Mouse (Mus musculus) adrenal gland, adult (tissue): ENCODE data around the gene Il11ra1.
"Not testable (repeated sequence)": the region's sequence is repeated elsewhere in the genome, so short reads cannot be mapped to it uniquely, and the experiment has no call there.

Experiments used
- DNase-seq, 2 experiments: peaks; one replicate each; pipeline ENCODE4 v3.0.0; 2022 to 2023; ENCODE audit warnings: low spot score in 1 of 2; ENCODE audit not compliant: inconsistent age in 2 of 2

Gene Il11ra1

GRCm38 (mm10) chr4:41740380-41741157 lies 40.8 kb downstream of the Il11ra1 start:
- no peak for DNase-seq

- peak; percentile 96 to 98 for DNase-seq
These were observed 41.4 kb downstream of the Il11ra1 start for GRCm38 (mm10) chr4:41741158-41741560.

- no peak for DNase-seq
These were observed 44.3 kb downstream of the Il11ra1 start for GRCm38 (mm10) chr4:41744131-41744530.

- no peak for DNase-seq
These were observed 45.2 kb downstream of the Il11ra1 start for GRCm38 (mm10) chr4:41745021-41745420.

GRCm38 (mm10) chr4:41754797-41755337 lies 55.1 kb downstream of the Il11ra1 start, which contains the start of gene Galt:
Galt (plus strand) TSS chr4:41755228.
- no peak for DNase-seq

GRCm38 (mm10) chr4:41755338-41756305 lies 55.8 kb downstream of the Il11ra1 start, which contains the start of gene Sigmar1:
Sigmar1 (minus strand) TSS chr4:41756157.
- peak; percentile 93 to 98 for DNase-seq

GRCm38 (mm10) chr4:41756440-41756839 lies 56.7 kb downstream of the Il11ra1 start:
- DNase-seq = peak in 1 of 2 experiments; percentile 35

GRCm38 (mm10) chr4:41757321-41757720 lies 57.5 kb downstream of the Il11ra1 start:
- DNase-seq = no peak

GRCm38 (mm10) chr4:41758021-41758420 lies 58.2 kb downstream of the Il11ra1 start:
- peak; percentile 37 to 63 for DNase-seq

GRCm38 (mm10) chr4:41758701-41759100 lies 58.9 kb downstream of the Il11ra1 start:
- no peak for DNase-seq

GRCm38 (mm10) chr4:41759206-41759605 lies 59.4 kb downstream of the Il11ra1 start:
- DNase-seq = peak in 1 of 2 experiments; percentile 55

- peak; percentile 36 to 71 for DNase-seq
These were observed 60.0 kb downstream of the Il11ra1 start for GRCm38 (mm10) chr4:41759656-41760287.

- DNase-seq = peak; percentile 95 to 97
These were observed 60.5 kb downstream of the Il11ra1 start for GRCm38 (mm10) chr4:41760288-41760721.

- DNase-seq = no peak
These were observed 61.1 kb downstream of the Il11ra1 start for GRCm38 (mm10) chr4:41760911-41761310.

- no peak for DNase-seq
These were observed 61.9 kb downstream of the Il11ra1 start for GRCm38 (mm10) chr4:41761680-41762079.

GRCm38 (mm10) chr4:41762099-41762687 lies 62.4 kb downstream of the Il11ra1 start:
- DNase-seq = peak in 1 of 2 experiments; percentile 48

GRCm38 (mm10) chr4:41762688-41763114 lies 62.9 kb downstream of the Il11ra1 start:
- DNase-seq = peak; percentile 49 to 64

- not testable (repeated sequence) for DNase-seq
These were observed 63.4 kb downstream of the Il11ra1 start for GRCm38 (mm10) chr4:41763176-41763575.

GRCm38 (mm10) chr4:41767301-41767700 lies 67.5 kb downstream of the Il11ra1 start:
- DNase-seq = not testable (repeated sequence)

- peak; percentile 57 to 75 for DNase-seq
These were observed 73.2 kb downstream of the Il11ra1 start for GRCm38 (mm10) chr4:41772946-41773345.
